Mouse (Mus musculus) heart, postnatal 4 days (tissue): ENCODE results near the gene Ndufs5. TPM values are rescaled to one million over a fixed set of nuclear protein-coding genes. Genes with fewer than 3 reads are reported as not detected.
A peak's percentile ranks its signal among the peaks of the same experiment; 100 is the strongest.

Source experiments
- DNase-seq: peaks from one replicate; pipeline ENCODE4 v3.0.0; 2021
- total RNA-seq, 2 experiments: library from RNA; stranded (reverse); gene quantifications; 2 replicates each; pipeline ENCODE4 v1.2.3; 2021

The Ndufs5 gene
- total RNA-seq, 2 experiments from 2014 or later = 273 to 301 TPM

- peak; percentile 63 for DNase-seq
Observed at GRCm38 (mm10) chr4:123687025-123687781, 30.8 kb downstream of the Ndufs5 start.

- DNase-seq = peak; percentile 41
Observed at GRCm38 (mm10) chr4:123686368-123687024, 31.5 kb downstream of the Ndufs5 start.

- no peak for DNase-seq
Observed at GRCm38 (mm10) chr4:123685506-123686242, 32.3 kb downstream of the Ndufs5 start.

- no peak for DNase-seq
Observed at GRCm38 (mm10) chr4:123685046-123685445, 33.0 kb downstream of the Ndufs5 start.

GRCm38 (mm10) chr4:123684260-123684659, 33.7 kb downstream of the Ndufs5 start, which contains the start of gene Macf1:
TSS of gene Macf1 (minus strand) at chr4:123684360.
- DNase-seq = no peak

GRCm38 (mm10) chr4:123682291-123682690, 35.7 kb downstream of the Ndufs5 start:
- no peak for DNase-seq

GRCm38 (mm10) chr4:123680962-123681361, 37.0 kb downstream of the Ndufs5 start:
- peak; percentile 18 for DNase-seq

- peak; percentile 16 for DNase-seq
Observed at GRCm38 (mm10) chr4:123677060-123677804, 40.8 kb downstream of the Ndufs5 start.

- DNase-seq = no peak
Observed at GRCm38 (mm10) chr4:123670598-123670997, 47.4 kb downstream of the Ndufs5 start.

- no peak for DNase-seq
Observed at GRCm38 (mm10) chr4:123669696-123670095, 48.3 kb downstream of the Ndufs5 start.

GRCm38 (mm10) chr4:123667260-123667867, 50.6 kb downstream of the Ndufs5 start:
- DNase-seq = peak; percentile 89

- no peak for DNase-seq
Observed at GRCm38 (mm10) chr4:123666517-123666916, 51.5 kb downstream of the Ndufs5 start.

- no peak for DNase-seq
Observed at GRCm38 (mm10) chr4:123665681-123666278, 52.2 kb downstream of the Ndufs5 start.

- peak; percentile 51 for DNase-seq
Observed at GRCm38 (mm10) chr4:123664951-123665661, 52.9 kb downstream of the Ndufs5 start.

- peak; percentile 78 for DNase-seq
Observed at GRCm38 (mm10) chr4:123664021-123664950, 53.7 kb downstream of the Ndufs5 start.

- peak; percentile 43 for DNase-seq
Observed at GRCm38 (mm10) chr4:123663688-123663965, 54.4 kb downstream of the Ndufs5 start.

GRCm38 (mm10) chr4:123662914-123663687, 54.9 kb downstream of the Ndufs5 start:
- DNase-seq = peak; percentile 15
